Mouse (Mus musculus) embryo, embryonic 11 days (tissue): ENCODE measurements at regions not wholly inside any gene's neighbourhood (a gene's known extent, or its start where the extent isn't known, plus 50 kb on each side); places are given as distances from the start of the nearest gene placed in this dataset.
A peak's percentile ranks its signal among the peaks of the same experiment; 100 is the strongest.

Experiments used
- DNase-seq: peaks from one replicate; pipeline ENCODE4 v3.0.0-alpha.2; 2015

DNA sequence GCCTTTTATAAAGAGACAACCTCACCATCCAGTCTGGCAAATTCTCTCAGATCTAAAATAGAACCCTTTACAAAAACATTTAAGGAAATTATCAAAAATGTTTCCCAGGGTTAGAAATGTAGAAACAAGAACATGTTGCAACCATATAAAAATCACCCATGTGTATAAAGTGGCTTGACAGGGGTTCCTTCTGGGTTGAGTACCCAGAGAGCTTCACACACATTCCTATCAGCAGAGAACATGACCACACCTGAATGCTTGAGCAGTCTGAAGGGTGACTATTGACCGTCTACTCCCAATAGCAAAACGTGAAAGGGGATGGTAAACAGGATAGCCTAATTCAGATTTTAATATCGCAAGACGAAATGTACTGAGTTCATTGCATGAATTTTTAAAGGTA, 57.8 kb upstream of the Zfand5 start:
- DNase-seq = no peak

DNA sequence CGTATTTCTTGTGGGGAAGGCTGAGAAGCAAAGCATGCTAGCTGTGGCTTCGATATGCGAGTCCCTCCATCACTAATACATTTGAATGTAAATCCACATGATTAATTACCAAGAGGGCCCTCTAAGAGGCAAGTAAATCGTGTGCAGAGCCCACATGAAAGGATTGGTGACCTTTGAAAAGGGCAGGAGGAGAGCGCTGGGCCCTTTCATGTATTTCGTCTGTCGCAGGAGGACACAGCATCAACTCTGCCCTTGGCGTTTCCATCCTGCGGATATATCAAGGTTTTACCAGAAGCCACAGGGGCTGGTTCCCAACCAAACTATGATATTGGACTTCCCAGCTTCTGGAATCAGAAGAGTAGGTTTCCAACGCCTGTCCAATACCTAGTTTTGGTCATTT, 78.6 kb upstream of the Zfand5 start:
- DNase-seq = no peak

DNA sequence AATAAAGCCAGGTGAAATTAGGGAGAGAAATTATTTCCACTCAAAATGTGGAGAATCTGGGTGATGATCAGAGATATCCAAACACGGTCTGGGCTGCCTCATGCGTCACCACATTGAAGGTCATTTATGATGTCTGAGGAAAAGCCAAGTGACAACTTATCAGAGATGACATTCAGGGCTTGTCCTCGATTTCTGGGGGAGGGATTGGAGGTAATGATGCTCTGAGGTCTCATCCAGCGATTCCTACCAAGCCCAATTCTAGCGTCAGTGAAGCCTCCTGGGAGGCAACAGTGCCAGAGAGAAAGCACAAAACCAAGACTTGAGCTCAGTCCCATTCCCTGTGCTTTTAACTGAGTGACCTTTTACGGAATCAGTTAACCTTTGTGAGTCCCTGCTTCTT, 79.5 kb upstream of the Zfand5 start:
- no peak for DNase-seq

DNA sequence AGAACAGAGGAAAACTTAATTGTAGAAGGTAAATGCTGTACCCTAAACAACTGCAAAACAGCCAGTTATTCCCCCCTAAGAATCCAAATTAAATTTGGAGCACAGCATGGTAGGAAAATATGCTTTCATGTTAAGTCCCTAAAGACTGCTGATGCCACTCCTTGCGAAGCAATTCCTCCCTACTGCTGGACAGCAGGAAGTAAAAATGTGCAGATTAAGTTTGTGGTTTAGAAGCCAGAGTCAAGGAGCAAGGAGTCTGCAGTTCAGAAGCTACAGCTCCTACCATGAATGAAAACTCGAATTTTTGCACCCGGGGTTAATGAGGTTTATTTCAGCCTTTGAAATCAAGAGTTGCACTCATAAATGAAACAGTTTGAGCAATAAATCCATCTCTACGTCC, 82.9 kb upstream of the Zfand5 start:
- DNase-seq = no peak

DNA sequence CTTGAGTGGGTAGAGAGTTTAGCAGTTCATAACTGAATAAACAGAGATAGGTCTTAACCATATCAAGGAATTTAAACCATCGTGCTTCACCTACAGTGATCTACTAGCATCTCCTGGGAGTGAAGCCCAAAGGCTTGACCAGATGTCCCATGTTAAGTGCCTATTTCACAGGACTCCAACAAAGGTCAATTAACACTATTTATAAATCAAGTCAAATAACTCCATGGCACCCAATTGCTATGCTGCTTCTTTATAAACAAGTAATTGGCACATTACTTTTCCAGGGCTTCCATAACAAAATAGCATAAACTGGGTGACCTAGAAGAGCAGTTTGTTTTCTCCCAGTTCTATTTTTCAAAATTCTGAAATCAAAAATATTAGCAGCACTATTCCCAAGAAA, 85.4 kb upstream of the Zfand5 start:
- DNase-seq = no peak

DNA sequence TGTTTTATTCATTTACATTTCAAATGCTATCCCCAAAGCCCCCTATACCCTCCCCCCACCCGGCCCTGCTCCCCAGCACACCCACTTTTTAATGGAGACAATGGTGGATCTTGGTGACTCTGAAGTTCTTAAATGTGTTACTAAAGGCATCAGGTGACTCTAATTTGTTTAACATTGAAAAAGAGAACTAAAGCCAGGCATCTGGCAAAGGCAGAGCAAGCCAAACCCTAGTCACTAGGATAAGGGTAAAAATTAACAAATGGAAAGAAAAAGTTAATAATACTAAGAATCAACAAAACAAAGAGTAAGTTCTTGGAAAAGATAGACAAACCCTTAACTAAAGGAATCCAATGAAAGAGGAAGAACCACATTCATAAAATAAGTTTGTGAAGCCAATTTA, 86.1 kb upstream of the Zfand5 start:
- no peak for DNase-seq

DNA sequence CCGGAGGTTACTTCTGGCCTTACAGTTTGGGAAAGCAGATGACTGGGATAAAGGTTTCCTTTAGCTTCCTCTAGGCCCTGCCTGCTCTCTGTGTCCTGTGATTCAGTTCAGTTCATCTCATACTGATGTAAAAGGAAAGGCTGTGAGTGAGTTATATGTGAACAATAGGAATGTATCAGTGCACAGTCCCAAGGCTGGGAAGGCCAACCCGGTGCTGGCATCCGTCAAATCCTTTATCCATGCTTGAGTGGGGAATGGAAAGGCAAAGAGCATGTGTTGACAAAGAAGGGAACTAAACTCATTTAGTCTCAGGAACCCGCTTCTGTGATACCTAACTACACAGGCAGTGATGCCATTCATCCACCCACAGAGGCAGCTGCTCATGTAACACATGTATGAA, 89.0 kb upstream of the Zfand5 start:
- no peak for DNase-seq

DNA sequence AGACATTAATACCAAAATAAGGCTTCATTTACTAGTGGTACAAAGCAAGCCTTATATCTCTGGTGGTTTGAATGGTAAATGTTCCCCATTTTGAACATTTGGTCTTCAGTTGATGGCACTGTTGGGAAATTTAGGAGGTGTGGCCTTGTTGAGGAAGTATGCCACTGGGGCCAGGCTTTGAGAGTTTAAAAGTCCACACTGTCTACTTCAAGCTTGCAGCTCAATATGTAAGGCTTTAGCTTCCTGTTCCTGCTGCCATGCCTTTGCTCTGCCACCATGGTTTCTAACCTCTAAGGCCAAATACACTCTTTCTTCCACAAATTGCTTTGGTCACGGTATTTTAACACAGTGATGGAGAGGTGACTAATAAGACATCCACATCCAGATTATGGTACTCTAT, 92.2 kb upstream of the Zfand5 start:
- DNase-seq = no peak

DNA sequence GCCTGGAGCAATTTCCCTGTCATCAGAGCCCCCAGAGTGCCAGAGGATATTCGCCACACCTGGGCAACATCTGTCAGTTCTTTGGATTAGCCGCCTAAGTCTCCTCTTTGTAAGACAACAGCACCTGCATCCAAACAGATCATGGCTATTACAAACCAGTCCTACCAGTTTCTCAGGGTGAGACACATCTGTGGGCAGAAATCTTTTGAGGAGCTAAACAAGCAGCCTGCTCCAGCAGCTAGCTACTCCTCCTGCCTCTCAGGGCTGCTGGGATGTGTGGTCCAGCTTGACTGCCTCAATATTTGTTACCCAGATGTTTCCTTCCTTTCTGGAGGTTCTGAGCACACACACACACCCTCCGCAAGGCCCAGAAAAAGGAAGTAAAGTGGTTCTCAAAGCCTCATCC, 96.6 kb upstream of the Zfand5 start:
- no peak for DNase-seq

DNA sequence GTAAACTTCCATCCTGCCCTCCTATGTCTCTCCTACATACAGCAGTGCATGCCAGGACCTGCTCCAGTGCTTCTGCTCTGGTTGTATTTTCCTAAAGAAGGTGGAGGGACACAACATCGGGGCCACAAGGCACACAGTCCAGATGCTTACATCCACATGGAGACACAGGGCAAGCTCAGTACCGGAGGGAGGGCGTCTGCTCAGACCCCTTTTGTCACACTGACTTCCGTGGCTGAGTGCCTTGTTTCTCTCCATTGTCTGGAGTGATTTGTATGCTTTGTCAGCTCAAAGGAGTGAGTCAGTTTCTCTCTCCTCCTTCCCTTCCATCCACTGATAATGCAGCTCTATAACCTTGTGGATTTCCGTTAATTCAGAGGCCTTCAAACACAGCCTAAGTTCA, 97.4 kb upstream of the Zfand5 start:
- DNase-seq = no peak

DNA sequence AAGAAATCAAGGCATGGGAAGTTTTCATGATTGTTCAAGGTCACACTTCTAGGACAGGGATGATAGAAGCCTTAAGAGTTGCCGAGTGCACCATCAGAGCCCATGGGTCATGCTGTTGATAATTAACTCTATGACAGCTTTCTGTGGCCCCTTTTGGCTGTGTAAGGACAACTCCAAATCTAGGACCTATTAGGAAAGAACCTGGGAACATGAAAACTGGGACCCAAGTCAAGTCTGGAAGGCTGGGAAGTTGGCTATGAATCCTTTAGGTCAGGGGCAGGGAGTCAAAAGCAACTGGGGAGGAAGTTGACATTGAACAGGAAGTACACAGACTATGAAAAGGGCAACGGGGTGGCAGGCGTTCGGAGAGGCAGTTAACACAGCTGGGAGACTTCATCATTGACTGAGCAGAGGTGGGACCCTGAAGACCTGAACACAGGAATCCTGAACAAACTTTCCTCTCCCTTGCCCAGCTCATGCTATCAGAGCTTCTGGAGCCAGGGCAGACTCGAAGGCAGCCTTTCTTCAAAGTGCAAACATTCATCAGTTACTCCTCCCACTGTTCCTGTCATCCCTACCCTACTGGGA, 98.1 kb upstream of the Zfand5 start:
- no peak for DNase-seq

DNA sequence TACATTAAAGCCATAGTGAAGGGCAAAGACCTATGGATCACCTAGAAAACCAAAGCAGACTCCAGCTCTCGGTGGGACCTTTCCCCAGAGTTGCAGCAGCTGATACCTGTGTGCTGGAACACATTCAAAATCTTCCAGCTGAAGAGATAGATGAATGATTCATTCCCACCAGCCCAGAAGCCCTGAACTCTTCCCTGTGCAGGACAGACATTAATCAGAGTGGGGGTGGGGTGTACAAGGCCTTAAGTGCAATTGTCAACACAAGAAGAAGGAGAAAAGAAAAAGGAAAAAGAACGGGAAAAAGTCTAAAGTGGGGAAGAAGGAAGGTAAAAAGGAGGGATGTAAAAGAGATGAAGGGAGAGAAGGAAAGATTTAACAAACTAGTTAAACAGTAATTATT, 100.9 kb upstream of the Zfand5 start:
- DNase-seq = no peak

DNA sequence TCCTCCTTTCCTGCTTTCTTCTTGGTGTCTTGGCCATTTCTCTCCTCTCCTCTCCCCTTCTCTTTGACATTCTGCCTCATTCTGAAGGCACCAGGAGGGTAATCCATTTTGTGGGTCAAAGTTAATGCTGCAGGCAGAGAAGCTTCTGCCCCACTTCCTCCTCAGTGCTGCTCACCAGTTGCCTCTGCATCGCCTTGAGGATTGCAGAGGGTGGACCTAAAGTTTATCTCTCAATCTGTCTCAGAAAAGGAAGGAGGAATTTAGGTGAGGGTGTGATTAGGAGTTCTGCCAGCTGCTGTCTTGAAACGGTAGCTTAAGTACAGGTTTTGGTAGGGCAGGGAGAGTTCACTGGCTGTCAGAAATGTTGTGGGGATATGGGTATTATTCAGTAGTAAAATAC, 101.3 kb upstream of the Zfand5 start:
- no peak for DNase-seq

DNA sequence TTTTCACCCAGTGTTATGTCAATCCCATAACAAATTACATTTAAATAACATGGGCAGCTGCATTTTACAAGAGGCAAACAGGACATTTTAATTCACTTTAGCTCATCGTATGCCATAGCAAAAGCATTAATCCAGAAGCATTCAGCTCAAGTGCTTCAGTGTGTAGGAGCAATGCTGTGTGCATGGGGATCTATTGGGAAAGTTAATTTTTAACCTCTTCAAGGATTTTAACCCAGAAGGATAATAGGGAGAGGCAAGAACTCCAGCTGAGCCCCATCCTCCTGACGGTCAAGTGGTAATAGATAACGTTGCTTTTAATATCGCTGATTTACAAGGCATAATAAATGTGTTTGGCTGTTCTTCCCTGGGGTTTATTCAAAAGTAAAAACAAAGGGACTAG, 105.1 kb upstream of the Zfand5 start:
- no peak for DNase-seq

DNA sequence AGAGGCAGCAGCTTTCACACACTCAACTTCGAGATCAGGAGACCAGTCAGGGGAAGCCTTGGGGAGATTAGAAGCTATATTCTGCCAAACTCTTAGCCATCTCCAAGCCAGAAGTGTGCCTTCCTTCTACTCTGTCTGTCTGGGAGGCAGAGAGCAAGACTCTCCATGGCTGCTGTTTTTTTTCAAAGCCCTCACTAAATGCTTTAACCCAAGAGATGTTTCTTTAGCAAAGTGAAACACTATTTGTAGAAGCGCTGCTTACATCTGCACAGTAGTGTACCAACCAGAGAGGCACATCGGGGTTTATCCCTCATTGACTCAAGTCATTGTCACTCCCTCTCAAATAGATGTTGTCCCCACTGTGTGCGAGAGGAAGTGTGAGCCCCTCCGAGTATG, 105.6 kb upstream of the Zfand5 start:
- peak; percentile 24 for DNase-seq

DNA sequence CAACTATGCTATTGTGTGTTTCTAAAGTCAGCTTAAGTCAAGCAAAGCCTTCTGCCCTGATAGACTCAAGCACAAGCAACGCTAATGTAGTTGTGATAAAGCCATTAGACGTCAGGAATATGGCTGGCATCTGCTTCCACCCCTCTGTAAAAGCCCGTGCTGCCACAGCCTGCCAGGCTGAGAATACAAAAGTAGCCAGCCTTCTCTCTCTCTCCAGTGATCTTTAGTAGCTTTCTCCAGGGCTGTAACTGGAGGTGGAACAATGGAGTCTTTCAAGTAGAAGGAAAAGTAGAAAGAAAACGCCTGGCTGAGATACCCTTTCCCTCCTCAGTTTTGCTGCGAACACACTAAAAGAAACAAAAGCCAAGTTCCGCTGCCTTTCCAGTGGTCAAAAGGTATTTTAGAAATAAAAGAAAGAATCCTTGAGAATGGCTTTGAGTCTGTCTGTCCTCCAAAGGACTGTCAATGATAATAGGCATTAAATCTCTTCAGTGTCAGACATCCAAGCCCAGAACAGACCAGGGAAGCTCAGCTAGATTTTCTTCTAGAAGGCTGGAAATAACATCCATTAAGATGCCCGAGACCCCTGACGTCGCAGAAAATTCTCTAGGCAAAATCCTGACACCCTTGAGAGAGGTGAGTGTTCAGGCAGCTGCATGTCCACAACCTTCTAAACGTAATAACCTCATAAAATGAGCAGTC, 106.2 kb upstream of the Zfand5 start:
- DNase-seq = peak; percentile 45

DNA sequence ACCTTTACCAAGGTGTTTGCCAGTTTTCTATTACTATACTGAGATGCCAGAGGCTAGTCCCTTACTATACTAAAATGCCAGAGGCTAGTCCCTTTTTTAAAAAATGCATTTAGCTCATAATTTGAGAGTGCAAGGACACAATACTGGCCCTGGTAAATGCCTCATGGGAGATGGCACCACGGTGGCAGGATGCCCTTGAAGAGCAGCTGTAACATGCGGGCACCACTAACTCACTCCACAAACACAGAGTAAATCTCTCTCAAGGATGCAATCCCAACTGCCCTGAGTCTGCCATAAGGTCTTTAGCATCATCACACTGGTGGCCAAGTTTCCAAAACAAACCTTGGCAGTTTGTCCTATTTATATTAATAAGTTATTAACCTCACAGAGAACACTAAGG, 108.1 kb upstream of the Zfand5 start:
- DNase-seq = no peak

DNA sequence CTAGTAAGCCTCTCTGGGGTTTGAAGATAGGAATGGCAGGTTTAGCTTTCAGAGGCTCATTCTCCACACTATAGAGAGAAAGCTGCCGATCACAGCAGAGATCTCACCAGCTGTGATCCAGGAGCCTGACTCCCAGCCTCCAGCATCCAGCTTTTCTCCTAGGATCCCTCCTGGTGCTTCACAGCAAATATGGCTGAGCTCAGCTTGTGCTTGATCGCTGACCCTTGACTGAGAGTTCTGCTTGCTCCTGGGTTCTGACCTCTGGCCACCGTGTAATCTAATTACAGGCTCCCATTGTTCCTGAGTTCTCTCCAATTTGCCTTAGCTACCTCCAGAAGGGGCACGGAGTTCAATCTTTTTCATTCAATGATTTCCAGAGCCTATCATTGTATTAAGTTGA, 111.1 kb upstream of the Zfand5 start:
- peak; percentile 72 for DNase-seq

DNA sequence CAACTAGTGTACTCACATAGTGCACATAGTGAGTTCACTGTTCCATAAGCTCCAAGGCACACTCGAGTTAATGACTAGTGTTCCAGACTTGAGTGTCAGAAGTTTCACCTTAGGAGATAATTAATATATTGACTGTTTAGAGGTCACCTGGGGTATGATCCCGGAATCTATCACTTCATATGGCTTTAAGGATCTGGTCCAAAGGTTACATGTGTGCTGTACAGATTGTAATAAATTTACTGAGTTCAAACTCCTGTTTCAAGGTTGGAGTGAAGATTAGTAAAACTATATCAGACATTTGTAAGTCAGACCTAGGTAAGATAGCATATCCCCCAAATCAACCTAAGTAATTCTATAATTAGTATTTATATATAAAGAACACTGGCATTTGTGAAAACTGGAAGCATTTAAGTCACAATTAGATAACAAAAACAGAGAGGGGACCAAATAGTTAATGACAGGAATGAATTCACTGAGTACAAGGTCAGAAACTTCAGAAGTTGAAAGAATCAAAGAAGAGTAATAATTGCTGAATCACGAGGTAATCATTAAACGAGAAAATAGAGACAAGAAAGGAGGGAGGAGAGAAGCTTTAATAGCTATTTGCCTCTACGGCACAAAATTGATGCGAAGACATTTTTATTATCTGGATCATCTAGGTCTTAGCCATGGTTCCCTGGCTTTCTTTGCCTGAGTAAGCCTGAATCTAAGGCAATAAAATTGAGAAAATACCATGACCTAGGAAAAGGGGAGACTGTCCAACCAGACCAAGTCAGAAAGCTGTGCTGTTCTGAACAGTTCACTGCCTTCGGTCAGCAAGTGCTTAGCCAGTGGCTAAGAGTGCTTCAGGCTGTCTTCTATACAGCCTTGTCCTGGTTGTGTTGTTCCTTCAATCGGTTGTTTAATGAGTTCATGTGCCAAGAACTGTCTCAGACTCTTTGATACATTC, 112.6 kb upstream of the Zfand5 start:
- DNase-seq = no peak

DNA sequence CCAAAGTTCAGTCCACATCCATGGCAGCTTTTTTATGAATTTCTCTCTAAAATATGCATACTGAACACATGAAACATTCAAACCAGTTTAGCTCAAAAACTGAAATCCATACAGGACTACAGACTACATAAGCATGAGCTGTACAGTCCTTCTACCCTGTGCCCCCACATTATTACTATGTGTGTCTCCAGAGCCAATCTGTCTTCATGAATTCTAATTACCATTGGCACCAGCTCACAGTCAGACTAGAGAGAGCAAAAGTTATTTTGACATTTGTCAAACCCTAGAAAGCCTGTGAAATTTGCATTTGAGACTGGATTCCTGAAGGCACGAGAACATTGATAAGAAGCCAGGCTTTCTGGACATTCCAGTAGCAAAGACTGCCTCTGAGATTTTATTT, 117.9 kb upstream of the Zfand5 start:
- no peak for DNase-seq

DNA sequence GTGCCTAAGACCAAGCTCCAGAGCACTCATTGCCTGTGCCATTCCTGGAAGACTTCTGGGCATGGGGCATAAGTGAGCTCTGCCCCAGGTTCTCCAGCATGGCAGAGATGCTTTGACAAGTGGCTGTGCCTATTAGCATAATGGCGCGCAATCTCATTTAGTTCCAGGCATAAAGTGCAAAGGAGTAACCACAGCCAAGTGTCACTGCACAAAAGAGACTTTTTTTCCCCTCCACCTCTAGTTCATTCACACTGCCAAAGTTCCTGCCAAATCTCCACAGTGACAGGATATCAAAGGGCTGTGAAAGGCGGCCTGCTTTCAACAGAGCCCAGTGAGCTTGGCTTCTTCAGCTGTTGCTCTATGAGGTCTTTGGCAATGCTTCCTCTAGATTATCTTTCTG, 120.1 kb upstream of the Zfand5 start:
- DNase-seq = peak; percentile 46

DNA sequence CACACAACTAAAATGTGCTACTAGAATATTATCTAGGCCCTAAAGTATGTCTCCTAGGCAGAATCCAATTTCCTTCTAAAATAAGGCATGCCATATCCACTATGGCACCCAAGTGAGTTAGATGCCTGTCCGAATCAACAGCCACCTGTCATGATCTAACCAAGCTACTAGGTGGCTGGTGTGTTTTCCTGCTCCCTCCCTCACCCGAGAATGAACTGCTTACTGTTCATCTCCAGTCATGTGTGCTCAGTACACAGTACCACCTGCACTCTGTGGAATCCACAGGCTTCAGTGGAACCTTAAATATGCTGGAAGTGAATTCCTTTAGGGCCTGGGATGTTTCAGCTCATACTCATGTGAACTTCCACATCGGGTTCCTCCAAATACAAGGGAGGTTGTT, 121.2 kb upstream of the Zfand5 start:
- DNase-seq = no peak

DNA sequence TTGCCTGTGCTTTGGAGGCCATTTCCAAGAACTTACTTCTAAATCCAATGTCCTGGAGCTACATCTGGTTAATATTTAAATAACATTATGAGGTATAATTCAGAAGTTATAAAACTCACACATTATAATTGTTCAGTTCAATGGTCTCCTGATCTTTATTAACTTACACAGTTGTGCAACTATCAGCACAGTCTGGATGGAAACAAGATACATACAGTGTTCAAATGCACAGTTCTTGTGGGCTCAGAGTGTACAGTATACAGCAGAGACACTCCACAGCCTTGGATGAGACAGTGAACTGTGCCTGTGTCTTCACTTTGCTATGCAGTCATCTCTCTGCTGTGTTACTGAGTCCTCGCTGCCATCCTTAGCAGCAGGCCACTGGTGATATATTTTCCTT, 121.8 kb upstream of the Zfand5 start:
- DNase-seq = no peak

DNA sequence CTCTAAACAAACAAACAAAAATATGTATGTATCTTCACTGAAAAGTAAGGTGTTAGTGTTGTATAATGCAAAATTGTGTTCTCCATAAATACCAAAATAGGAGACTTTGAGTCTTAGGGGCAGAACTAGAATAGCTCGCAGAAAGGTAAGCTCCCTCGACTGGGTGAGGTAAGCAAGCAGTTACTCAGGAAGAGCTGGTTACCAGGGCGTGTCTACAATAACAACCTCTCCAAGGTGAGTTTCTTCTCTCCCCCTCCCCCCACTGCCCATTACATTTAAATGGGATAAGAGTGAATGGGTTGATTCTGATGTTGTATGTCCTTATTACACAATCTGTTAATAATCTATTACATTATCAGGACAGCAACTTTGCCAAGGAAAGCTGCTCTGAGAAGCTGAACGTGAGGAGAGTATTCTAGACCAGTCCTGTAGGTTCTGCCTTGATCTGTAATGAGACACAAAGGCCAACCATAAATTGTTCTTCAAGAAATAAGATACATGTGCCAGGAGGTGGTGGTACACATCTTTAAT, 125.2 kb upstream of the Zfand5 start:
- no peak for DNase-seq
